Mouse (Mus musculus) lung, postnatal 0 days (tissue): Measurements from ENCODE around the gene Fxyd3. TPM values are rescaled to one million over a fixed set of nuclear protein-coding genes. Genes with fewer than 3 reads are reported as not detected.

ENCODE experiments used
- ATAC-seq: fragments of 200-750 bp; cut with Nextera tagmentation; 2 replicates; pipeline ENCODE4 v1.8.0; 2017; ENCODE audit warnings: moderate library complexity
- DNase-seq: peaks from one replicate; pipeline ENCODE4 v3.0.0-alpha.2; 2016; ENCODE audit warnings: low spot score
- H3K27ac ChIP-seq: fragments of 300-500 bp; sonication (generic); 2 replicates; pipeline ENCODE4 v1.5.1; 2014; ENCODE audit warnings: antibody characterized with exemption, mild to moderate bottlenecking, low read length, mixed read lengths
- H3K27me3 ChIP-seq: fragments of 300-500 bp; sonication (generic); replicated peaks from 2 replicates; pipeline ENCODE4 v1.6.1; 2014; ENCODE audit warnings: low read length, mixed read lengths; ENCODE audit not compliant: insufficient read depth
- H3K36me3 ChIP-seq: fragments of 300-500 bp; sonication (generic); 2 replicates; pipeline ENCODE4 v1.6.1; 2014; ENCODE audit warnings: low read length, mixed read lengths; ENCODE audit not compliant: insufficient read depth
- H3K4me1 ChIP-seq: fragments of 300-500 bp; sonication (generic); 2 replicates; pipeline ENCODE4 v1.6.1; 2014; ENCODE audit warnings: antibody characterized with exemption, low read depth, low read length, mixed read lengths; ENCODE audit not compliant: insufficient read depth
- H3K4me2 ChIP-seq: fragments of 300-500 bp; sonication (generic); replicated peaks from 2 replicates; pipeline ENCODE4 v1.6.1; 2014; ENCODE audit warnings: low read depth, mild to moderate bottlenecking, low read length, moderate library complexity, mixed read lengths
- H3K4me3 ChIP-seq: fragments of 300-500 bp; sonication (generic); 2 replicates; pipeline ENCODE4 v1.5.1; 2014; ENCODE audit warnings: low read depth, low read length
- H3K9ac ChIP-seq: fragments of 300-500 bp; sonication (generic); replicated peaks from 2 replicates; pipeline ENCODE4 v1.6.1; 2014; ENCODE audit warnings: low read depth, mild to moderate bottlenecking
- H3K9me3 ChIP-seq: fragments of 300-500 bp; sonication (generic); 2 replicates; pipeline ENCODE4 v1.6.1; 2016; ENCODE audit warnings: low read length, mixed read lengths
- CTCF ChIP-seq: IDR thresholded peaks from 2 replicates; pipeline ENCODE4 v1.5.1; 2016; ENCODE audit warnings: antibody characterized with exemption, mild to moderate bottlenecking
- EP300 ChIP-seq: IDR thresholded peaks from 2 replicates; pipeline ENCODE4 v1.6.1; 2016; ENCODE audit warnings: antibody characterized with exemption, mild to moderate bottlenecking, control low read depth
- WGBS: fragments of 180-500 bp; shearing (Covaris S2); extraction: QIAGEN DNeasy Blood & Tissue Kit; methylation state at CpG from one replicate; pipeline ENCODE4 v1.1.7; 2014; 5-methylcytosine and 5-hydroxymethylcytosine counted together
- polyA plus RNA-seq: library from polyadenylated mRNA; unstranded; fragments of >200 nt; fragmentation: Nextera tagmentation; extraction: Ambion mirVana; gene quantifications from 2 replicates; pipeline ENCODE4 v1.2.1, GENCODE M21; 2015

Fxyd3 gene
- polyA plus RNA-seq, 1 experiment from 2014 or later: 78.1 TPM

DNA sequence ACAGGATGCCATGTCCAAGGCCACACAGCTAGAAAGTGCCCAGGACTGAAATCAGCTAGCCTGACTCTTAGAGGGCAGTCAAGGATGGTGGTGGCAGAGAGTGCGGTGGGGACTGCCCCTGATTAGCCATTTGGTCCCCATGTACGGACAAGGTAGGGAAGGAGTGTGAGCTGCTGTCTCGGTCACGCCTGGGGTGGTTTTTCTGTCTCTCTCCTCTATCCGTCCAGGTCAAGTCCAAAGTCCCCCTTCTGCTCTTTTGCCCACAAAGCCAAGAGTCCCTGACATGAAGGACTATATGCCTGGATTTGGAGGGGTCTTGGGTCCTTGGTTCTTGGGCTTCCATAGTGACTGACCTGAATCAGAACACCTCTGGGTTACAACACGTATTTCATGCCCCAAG is 37.3 kb upstream of the Fxyd3 start:
- 85% methylated on average over 6 of the region's 6 CpGs for WGBS
- H3K4me2 ChIP-seq: no peak overlapping the region
- TF ChIP-seq CTCF: no peak
- TF ChIP-seq EP300: no peak

GRCm38 (mm10) chr7:31112036-31112435 is 35.5 kb upstream of the Fxyd3 start:
- DNase-seq (no peak), ATAC-seq (no peak)
- 40% methylated on average over 4 of the region's 4 CpGs for WGBS
- TF ChIP-seq EP300 (no peak), CTCF (no peak)
- H3K4me1 ChIP-seq: peaks cover 5% of the 10 kb centered on the region
- no peaks in the 10 kb centered on the region for H3K9me3 ChIP-seq
- no peak overlapping the region for H3K27ac ChIP-seq
- H3K9ac ChIP-seq: no peak overlapping the region
- H3K36me3 ChIP-seq: no peaks in the 10 kb centered on the region
- H3K4me2 ChIP-seq: no peak overlapping the region
- no peak overlapping the region for H3K4me3 ChIP-seq
- H3K27me3 ChIP-seq: no peaks in the 10 kb centered on the region

More for the DNA sequence above, 37.3 kb upstream of the Fxyd3 start:
- ATAC-seq (no peak), DNase-seq (no peak)
- Histone ChIP-seq H3K4me3 (no peak overlapping the region), H3K36me3 (no peaks in the 10 kb centered on the region), H3K27me3 (no peaks in the 10 kb centered on the region), H3K4me1 (peaks cover 5% of the 10 kb centered on the region), H3K27ac (no peak overlapping the region), H3K9ac (no peak overlapping the region), H3K9me3 (no peaks in the 10 kb centered on the region)

DNA sequence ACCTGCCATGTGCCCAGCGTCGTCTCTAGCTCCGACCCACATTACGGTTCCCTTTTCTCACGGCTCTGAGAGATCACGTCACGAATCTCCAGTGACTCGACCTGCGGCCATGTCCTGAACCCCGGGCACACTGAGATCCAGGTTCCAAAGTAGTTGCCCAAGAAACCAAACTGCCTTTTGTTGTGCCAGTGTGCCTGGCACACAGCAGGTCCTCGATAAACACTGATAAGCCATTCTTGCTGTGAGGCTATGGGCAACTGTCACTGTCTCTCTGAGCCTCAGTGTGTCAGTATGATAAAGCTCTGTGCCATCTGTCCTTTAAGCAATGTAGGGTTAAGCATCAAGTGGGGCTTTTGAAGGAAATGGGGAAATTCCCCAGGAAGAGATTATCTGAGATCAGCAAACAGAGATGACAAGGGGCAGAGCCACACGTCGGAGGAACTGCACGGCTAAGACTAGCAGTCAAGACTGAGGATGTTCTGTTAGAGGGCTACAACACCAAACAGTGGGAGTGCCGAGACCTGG is 34.4 kb upstream of the Fxyd3 start:
- DNase-seq (no peak), ATAC-seq (no peak)
- H3K4me2 ChIP-seq: no peak overlapping the region
- no peak overlapping the region for H3K27ac ChIP-seq
- WGBS: 74% methylated on average over 15 of the region's 15 CpGs
- H3K9ac ChIP-seq: no peak overlapping the region
- H3K4me3 ChIP-seq: no peak overlapping the region
- TF ChIP-seq CTCF: no peak
- no peak for TF ChIP-seq EP300
- H3K27me3 ChIP-seq: no peaks in the 10 kb centered on the region
- H3K9me3 ChIP-seq: no peaks in the 10 kb centered on the region
- peaks cover 5% of the 10 kb centered on the region for H3K4me1 ChIP-seq
- H3K36me3 ChIP-seq: no peaks in the 10 kb centered on the region

GRCm38 (mm10) chr7:31109796-31110195 is 33.3 kb upstream of the Fxyd3 start:
- Histone ChIP-seq H3K36me3 (no peaks in the 10 kb centered on the region), H3K27me3 (no peaks in the 10 kb centered on the region), H3K4me3 (no peak overlapping the region), H3K4me1 (no peaks in the 10 kb centered on the region), H3K9me3 (no peaks in the 10 kb centered on the region), H3K9ac (no peak overlapping the region), H3K4me2 (no peak overlapping the region), H3K27ac (no peak overlapping the region)
- DNase-seq (no peak), ATAC-seq (no peak)
- 83% methylated on average over 5 of the region's 5 CpGs for WGBS
- TF ChIP-seq CTCF (no peak), EP300 (no peak)

- H3K27me3 ChIP-seq: no peaks in the 10 kb centered on the region
- H3K4me2 ChIP-seq: no peak overlapping the region
- no peaks in the 10 kb centered on the region for H3K36me3 ChIP-seq
- 19% methylated on average over 7 of the region's 7 CpGs for WGBS
- no peak overlapping the region for H3K27ac ChIP-seq
- ATAC-seq (peak; percentile 59), DNase-seq (peak; percentile 77)
- H3K9me3 ChIP-seq: no peaks in the 10 kb centered on the region
- H3K4me3 ChIP-seq: no peak overlapping the region
- H3K4me1 ChIP-seq: no peaks in the 10 kb centered on the region
- TF ChIP-seq CTCF: no peak
- H3K9ac ChIP-seq: no peak overlapping the region
These were observed 32.6 kb upstream of the Fxyd3 start for GRCm38 (mm10) chr7:31109091-31109490.

DNA sequence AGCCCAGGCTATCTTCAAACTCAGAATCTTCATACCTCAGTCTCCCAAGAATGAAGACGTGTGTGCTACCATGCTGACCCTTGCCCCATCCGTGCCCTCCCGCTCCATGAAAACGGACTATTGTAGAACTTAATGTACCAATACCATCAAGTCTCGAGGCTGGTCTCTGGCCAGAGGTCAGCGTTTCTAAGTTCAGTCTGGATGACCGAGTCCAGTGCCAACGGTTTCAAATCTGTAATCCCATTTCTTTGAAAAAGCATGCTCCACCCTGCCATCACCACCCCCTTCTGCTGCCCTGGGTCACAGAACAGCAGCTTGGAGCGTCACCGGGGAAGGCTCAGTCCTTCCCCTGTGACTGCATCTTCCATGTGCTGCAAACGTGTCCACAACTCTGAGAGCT is 31.3 kb upstream of the Fxyd3 start:
- Histone ChIP-seq H3K4me3 (no peak overlapping the region), H3K27ac (no peak overlapping the region), H3K9ac (no peak overlapping the region), H3K4me1 (no peaks in the 10 kb centered on the region), H3K36me3 (no peaks in the 10 kb centered on the region), H3K4me2 (no peak overlapping the region), H3K27me3 (no peaks in the 10 kb centered on the region), H3K9me3 (no peaks in the 10 kb centered on the region)
- WGBS: 87% methylated on average over 11 of the region's 11 CpGs
- ATAC-seq (no peak), DNase-seq (no peak)
- TF ChIP-seq EP300 (no peak), CTCF (no peak)

DNA sequence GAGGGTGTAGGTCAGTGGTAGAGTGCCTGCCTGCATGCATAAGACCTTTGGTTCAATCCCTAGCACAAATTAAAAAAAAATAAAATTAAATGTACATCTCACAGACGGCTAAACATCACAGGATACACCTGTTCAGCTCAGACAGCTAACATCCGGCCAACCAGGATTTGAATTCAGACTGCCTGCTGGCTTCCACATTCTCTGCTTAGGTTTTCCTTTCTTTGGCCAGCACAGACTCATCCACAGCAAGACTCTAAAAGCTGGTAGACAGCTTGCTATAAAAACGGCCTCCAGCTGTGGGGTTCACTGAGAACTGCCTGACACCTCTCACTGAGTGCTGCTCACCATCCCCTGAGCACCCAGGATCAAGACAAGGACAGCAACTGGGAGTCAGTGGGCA is 29.7 kb upstream of the Fxyd3 start:
- H3K36me3 ChIP-seq: no peaks in the 10 kb centered on the region

More for the DNA sequence above, 29.7 kb upstream of the Fxyd3 start:
- Histone ChIP-seq H3K27ac (no peak overlapping the region), H3K27me3 (no peaks in the 10 kb centered on the region), H3K4me2 (no peak overlapping the region), H3K4me1 (no peaks in the 10 kb centered on the region), H3K9me3 (no peaks in the 10 kb centered on the region), H3K9ac (no peak overlapping the region), H3K4me3 (no peak overlapping the region)
- TF ChIP-seq CTCF (no peak), EP300 (no peak)
- WGBS: 40% methylated on average over 3 of the region's 3 CpGs
- ATAC-seq: no peak
- no peak for DNase-seq
